Mouse (Mus musculus) erythroid progenitor cell, adult 5-6 weeks (primary cell): ENCODE results near the gene Retreg3. TPM values are rescaled to one million over a fixed set of nuclear protein-coding genes. Genes with fewer than 3 reads are reported as not detected.

Experiments used
- ATAC-seq: replicated peaks from 2 replicates; pipeline ENCODE4 v1.8.0; 2016; ENCODE audit warnings: moderate number of reproducible peaks, mild to moderate bottlenecking, moderate TSS enrichment, inconsistent platforms; ENCODE audit not compliant: poor library complexity, low FRiP score, severe bottlenecking
- total RNA-seq, 2 experiments: library from RNA; stranded (forward) in 1 of 2; stranded (reverse) in 1 of 2; fragments of 150-400 nt in 1 of 2; fragments of 186-747, 209-891 nt in 1 of 2; gene quantifications; 2 replicates each; pipeline versions ENCODE4 v1.2.3 to v1.2.4; 2015 to 2017; ENCODE audit warnings: low replicate concordance in 2 of 2

Gene Retreg3
- total RNA-seq, 2 experiments from 2014 or later = 25.6 to 38.7 TPM

GRCm38 (mm10) chr11:101060126-101060525 lies 59.6 kb downstream of the Retreg3 start:
- no peak for ATAC-seq

DNA sequence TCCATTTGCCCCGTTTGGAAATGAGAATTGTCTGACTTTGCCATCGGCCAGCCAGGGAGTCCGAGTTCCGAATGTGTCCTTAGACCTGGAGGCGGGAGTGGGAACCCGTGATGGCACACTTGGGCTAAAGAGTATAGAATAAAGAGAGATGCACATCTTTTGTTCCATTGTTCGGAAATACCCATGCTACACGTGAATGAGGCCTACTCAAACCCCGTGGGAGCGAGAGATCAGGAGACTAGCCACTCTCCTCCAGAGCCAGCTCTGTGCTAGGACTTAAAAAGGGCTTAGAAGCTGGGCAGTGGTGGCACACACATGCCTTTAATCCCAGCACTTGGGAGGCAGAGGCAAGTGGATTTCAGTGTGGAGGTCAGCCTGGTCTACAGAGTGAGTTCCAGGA lies 60.2 kb downstream of the Retreg3 start:
- ATAC-seq = no peak

DNA sequence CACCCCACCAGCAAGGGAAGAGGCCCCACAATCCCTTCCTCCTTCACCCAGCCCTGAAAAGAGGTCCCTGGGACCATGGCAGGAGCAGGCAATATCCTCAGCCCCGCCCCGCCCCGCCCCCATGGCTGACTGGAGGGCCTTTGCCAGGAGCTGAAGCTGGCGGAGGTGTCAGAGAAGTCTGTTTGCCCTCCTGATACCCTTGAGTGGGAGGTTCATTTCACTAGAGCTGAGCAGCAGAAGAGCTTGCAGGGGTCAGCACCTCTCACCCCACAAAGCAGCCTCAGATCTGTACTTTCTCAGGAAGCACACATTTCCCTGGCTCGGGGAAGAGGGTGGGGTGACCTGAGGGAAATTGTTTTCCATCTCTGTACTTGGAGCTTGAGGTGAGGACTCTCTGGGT lies 61.0 kb downstream of the Retreg3 start:
- ATAC-seq = no peak

DNA sequence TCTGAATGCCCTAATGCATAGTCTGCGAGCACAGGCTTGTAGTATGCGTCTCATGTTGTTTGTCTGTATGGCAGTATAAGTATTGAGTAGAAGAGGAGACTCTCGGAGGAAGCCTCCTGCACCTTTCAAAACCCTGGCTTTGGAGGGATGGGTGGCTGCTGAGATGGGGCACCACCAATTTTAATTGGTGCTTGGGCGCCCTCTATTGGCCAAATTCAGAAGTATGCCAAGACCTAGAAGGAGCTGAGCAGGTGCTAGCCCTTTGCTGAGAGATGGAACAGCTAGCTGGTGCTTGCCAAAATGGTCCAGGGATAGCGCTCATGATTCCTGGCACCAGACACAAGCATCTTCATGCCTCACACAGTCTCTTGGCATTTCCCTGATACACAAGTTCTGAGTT lies 61.8 kb downstream of the Retreg3 start:
- ATAC-seq = peak; percentile 67

- ATAC-seq = no peak
Observed at GRCm38 (mm10) chr11:101056885-101057284, 62.8 kb downstream of the Retreg3 start.

DNA sequence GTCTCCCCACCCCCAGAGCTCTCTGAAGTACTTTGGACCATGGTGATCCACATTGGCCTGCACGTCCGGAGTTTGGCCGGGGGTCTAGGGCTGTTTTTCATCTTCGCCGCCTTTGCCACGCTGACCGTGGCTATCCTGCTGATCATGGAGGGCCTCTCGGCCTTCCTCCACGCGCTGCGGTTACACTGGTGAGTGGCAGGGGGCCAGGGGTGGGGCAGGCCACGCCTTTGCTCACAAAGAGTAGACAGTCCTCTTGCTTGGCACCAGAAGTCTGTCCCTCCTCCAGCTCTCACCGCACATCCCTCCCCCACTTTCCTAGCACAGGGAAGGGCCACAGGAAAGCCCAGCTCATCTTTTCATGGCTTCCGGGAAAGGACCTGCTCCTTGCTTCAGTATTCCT lies 64.3 kb downstream of the Retreg3 start:
- ATAC-seq = no peak

- ATAC-seq = no peak
Observed at GRCm38 (mm10) chr11:101053974-101054373, 65.7 kb downstream of the Retreg3 start.

DNA sequence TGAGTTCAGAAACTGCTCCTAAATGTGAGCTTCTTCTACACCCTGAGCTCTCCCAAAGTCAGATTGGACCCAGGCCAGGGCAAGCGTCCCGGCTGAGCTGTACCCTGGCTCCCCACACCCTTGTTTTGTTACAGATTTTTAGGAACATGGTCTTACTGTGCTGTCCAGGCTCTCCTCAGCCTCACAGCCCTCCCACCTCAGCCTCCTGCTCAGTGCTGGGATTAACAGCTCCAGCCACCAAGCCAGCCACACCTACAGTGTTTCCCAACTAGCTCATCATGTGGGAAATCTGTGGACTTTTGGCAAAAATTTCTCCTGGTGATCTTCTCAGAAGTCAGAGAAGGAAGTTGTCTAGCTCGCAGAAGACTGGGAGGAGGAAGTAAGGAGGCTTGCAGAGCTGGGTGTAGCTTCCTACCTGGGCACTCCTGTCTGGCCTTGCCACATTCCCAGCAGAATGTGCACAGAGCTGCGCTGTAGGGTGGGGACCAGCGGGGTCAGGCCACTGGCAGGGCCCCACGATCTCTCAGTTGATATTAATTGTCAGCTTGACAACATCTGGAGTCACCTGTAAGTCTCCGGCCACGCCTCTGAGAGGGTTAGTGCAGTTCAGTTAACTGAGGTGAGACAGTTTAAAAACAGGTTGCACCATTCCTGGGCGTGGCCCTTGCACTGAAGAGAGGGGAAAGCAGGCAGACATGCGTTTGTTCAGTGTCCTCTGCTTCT lies 66.8 kb downstream of the Retreg3 start:
- no peak for ATAC-seq

DNA sequence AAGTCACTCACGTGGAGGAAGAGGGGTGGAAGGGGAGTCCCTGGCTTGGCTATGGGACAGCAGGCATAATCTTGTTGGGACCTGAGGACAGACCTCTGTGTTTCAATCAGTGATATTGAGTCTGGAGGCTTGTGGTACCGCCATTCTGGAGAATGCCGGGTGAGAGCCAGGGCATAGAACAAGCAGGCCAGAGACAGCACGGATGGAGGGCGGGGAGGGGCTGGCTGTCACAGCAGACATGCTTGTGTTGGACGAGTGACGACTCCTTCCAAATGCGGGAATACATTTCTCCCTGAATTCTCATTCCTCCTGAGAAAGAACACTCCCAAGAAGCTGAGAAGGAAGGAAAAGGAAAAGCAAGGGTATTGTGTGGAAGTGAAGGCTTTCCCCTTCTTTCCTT lies 68.1 kb downstream of the Retreg3 start:
- ATAC-seq = no peak

- ATAC-seq = no peak
Observed at GRCm38 (mm10) chr11:101051051-101051493, 68.6 kb downstream of the Retreg3 start.

DNA sequence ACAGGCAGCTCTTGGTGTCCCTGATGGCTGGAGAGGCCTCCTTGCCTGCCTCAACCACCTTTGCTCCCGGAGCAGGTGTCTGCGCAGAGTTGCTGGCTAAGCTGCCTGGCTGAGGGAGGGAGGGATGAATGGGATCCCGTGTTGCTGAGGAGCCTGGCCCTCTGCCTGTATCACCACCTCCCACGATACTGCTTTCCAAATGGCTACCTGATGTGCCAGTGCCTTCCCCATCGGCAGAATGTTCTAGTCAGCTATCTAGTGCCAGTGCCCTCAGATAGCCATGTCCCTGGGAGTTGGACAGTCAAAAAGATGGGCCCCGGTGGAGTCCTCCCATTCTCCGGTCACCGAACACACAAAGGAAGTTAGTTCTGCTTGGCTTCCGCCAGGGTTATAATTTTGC lies 69.3 kb downstream of the Retreg3 start:
- ATAC-seq = no peak

- no peak for ATAC-seq
Observed at GRCm38 (mm10) chr11:101047502-101047901, 72.2 kb downstream of the Retreg3 start.

DNA sequence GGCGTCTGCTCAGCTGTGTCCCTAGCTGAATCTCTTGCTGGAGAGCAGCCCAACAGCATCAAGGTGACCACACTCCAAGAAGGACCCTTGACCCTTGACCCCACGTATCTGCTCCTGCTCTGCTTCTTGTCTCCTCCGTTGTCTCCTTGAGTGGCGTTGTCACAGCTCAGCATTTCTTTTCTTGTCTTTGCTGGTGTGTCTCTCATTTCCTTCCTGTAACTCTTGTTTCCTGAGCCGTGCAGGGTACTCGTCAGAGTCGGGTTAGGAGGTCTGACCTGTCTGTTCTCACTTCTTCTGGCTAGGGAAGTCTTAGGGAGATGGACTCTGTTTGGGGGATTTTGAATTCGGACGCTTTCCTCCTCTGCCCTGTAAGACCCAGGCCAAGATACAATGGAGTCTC lies 73.3 kb downstream of the Retreg3 start:
- ATAC-seq = no peak

Other genes with a start within 250 kb of the Retreg3 start
- 31.0 and 31.4 TPM in 2 replicates for gene Stat3, start 180.4 kb downstream of the Retreg3 start, total RNA-seq (2015; ENCODE audit: low replicate concordance)
- gene Stat3, start 180.4 kb downstream of the Retreg3 start, total RNA-seq (2017; ENCODE audit: low replicate concordance) = 26.2 and 26.6 TPM in 2 replicates
- gene Cavin1, start 149.0 kb downstream of the Retreg3 start, total RNA-seq (2015; ENCODE audit: low replicate concordance) = not detected in 2 replicates
- not detected in 2 replicates for gene Cavin1, start 149.0 kb downstream of the Retreg3 start, total RNA-seq (2017; ENCODE audit: low replicate concordance)
- 316 and 341 TPM in 2 replicates for gene Atp6v0a1, start 110.4 kb downstream of the Retreg3 start, total RNA-seq (2015; ENCODE audit: low replicate concordance)
- 355 and 494 TPM in 2 replicates for gene Atp6v0a1, start 110.4 kb downstream of the Retreg3 start, total RNA-seq (2017; ENCODE audit: low replicate concordance)
- gene Naglu, start 49.9 kb downstream of the Retreg3 start, total RNA-seq (2015; ENCODE audit: low replicate concordance) = 2.2 and 3.8 TPM in 2 replicates
- gene Naglu, start 49.9 kb downstream of the Retreg3 start, total RNA-seq (2017; ENCODE audit: low replicate concordance) = 4.5 and 9.9 TPM in 2 replicates
- 2.2 TPM in 1 of 2 replicates, not detected in the other for gene Hsd17b1, start 41.5 kb downstream of the Retreg3 start, total RNA-seq (2015; ENCODE audit: low replicate concordance)
- gene Hsd17b1, start 41.5 kb downstream of the Retreg3 start, total RNA-seq (2017; ENCODE audit: low replicate concordance) = 0.26 TPM in 1 of 2 replicates, not detected in the other
- gene Coasy, start 37.3 kb downstream of the Retreg3 start, total RNA-seq (2015; ENCODE audit: low replicate concordance) = 2.5 and 3.8 TPM in 2 replicates
- gene Coasy, start 37.3 kb downstream of the Retreg3 start, total RNA-seq (2017; ENCODE audit: low replicate concordance) = 1.7 and 6.8 TPM in 2 replicates
- gene Mlx, start 32.6 kb downstream of the Retreg3 start, total RNA-seq (2015; ENCODE audit: low replicate concordance) = 36.0 and 43.6 TPM in 2 replicates
- 16.8 and 26.4 TPM in 2 replicates for gene Mlx, start 32.6 kb downstream of the Retreg3 start, total RNA-seq (2017; ENCODE audit: low replicate concordance)
- gene Psmc3ip, start 24.5 kb downstream of the Retreg3 start, total RNA-seq (2015; ENCODE audit: low replicate concordance) = 5.9 and 7.9 TPM in 2 replicates
- gene Psmc3ip, start 24.5 kb downstream of the Retreg3 start, total RNA-seq (2017; ENCODE audit: low replicate concordance) = 13.2 and 29.0 TPM in 2 replicates
- 29.3 and 38.2 TPM in 2 replicates for gene Tubg1, start within 50 bp of the Retreg3 start, total RNA-seq (2015; ENCODE audit: low replicate concordance)
- gene Tubg1, start within 50 bp of the Retreg3 start, total RNA-seq (2017; ENCODE audit: low replicate concordance) = 30.8 and 40.7 TPM in 2 replicates
- not detected in 2 replicates for gene Tubg2, start 36.0 kb upstream of the Retreg3 start, total RNA-seq (2015; ENCODE audit: low replicate concordance)
- gene Tubg2, start 36.0 kb upstream of the Retreg3 start, total RNA-seq (2017; ENCODE audit: low replicate concordance) = not detected in 2 replicates
- not detected in 2 replicates for gene Cntnap1, start 50.6 kb upstream of the Retreg3 start, total RNA-seq (2015; ENCODE audit: low replicate concordance)
- not detected in 2 replicates for gene Cntnap1, start 50.6 kb upstream of the Retreg3 start, total RNA-seq (2017; ENCODE audit: low replicate concordance)
- not detected in 2 replicates for gene Plekhh3, start 51.5 kb upstream of the Retreg3 start, total RNA-seq (2015; ENCODE audit: low replicate concordance)
- gene Plekhh3, start 51.5 kb upstream of the Retreg3 start, total RNA-seq (2017; ENCODE audit: low replicate concordance) = not detected in 2 replicates
- gene Ccr10, start 55.5 kb upstream of the Retreg3 start, total RNA-seq (2015; ENCODE audit: low replicate concordance) = not detected in 2 replicates
- gene Ccr10, start 55.5 kb upstream of the Retreg3 start, total RNA-seq (2017; ENCODE audit: low replicate concordance) = not detected in 2 replicates
- 32.3 and 58.4 TPM in 2 replicates for gene Ezh1, start 106.6 kb upstream of the Retreg3 start, total RNA-seq (2015; ENCODE audit: low replicate concordance)
- gene Ezh1, start 106.6 kb upstream of the Retreg3 start, total RNA-seq (2017; ENCODE audit: low replicate concordance) = 43.8 and 53.9 TPM in 2 replicates
- not detected in 2 replicates for gene Ramp2, start 126.1 kb upstream of the Retreg3 start, total RNA-seq (2015; ENCODE audit: low replicate concordance)
- not detected in 2 replicates for gene Ramp2, start 126.1 kb upstream of the Retreg3 start, total RNA-seq (2017; ENCODE audit: low replicate concordance)
- gene Vps25, start 133.8 kb upstream of the Retreg3 start, total RNA-seq (2015; ENCODE audit: low replicate concordance) = 133 and 142 TPM in 2 replicates
- 27.3 and 31.7 TPM in 2 replicates for gene Vps25, start 133.8 kb upstream of the Retreg3 start, total RNA-seq (2017; ENCODE audit: low replicate concordance)
- 0.72 and 5.9 TPM in 2 replicates for gene Wnk4, start 140.7 kb upstream of the Retreg3 start, total RNA-seq (2015; ENCODE audit: low replicate concordance)
- gene Wnk4, start 140.7 kb upstream of the Retreg3 start, total RNA-seq (2017; ENCODE audit: low replicate concordance) = 2.8 and 3.1 TPM in 2 replicates
- gene Cntd1, start 159.1 kb upstream of the Retreg3 start, total RNA-seq (2015; ENCODE audit: low replicate concordance) = 5.8 and 10.1 TPM in 2 replicates
- gene Cntd1, start 159.1 kb upstream of the Retreg3 start, total RNA-seq (2017; ENCODE audit: low replicate concordance) = 11.1 and 11.6 TPM in 2 replicates
- gene Coa3, start 159.2 kb upstream of the Retreg3 start, total RNA-seq (2015; ENCODE audit: low replicate concordance) = 19.8 and 33.1 TPM in 2 replicates
- gene Coa3, start 159.2 kb upstream of the Retreg3 start, total RNA-seq (2017; ENCODE audit: low replicate concordance) = 5.3 and 16.2 TPM in 2 replicates
- 71.4 and 72.5 TPM in 2 replicates for gene Becn1, start 182.4 kb upstream of the Retreg3 start, total RNA-seq (2015; ENCODE audit: low replicate concordance)
- gene Becn1, start 182.4 kb upstream of the Retreg3 start, total RNA-seq (2017; ENCODE audit: low replicate concordance) = 273 TPM in 2 replicates
- 425 and 456 TPM in 2 replicates for gene Psme3, start 196.3 kb upstream of the Retreg3 start, total RNA-seq (2015; ENCODE audit: low replicate concordance)
- gene Psme3, start 196.3 kb upstream of the Retreg3 start, total RNA-seq (2017; ENCODE audit: low replicate concordance) = 261 and 313 TPM in 2 replicates
- gene Aoc2, start 205.2 kb upstream of the Retreg3 start, total RNA-seq (2015; ENCODE audit: low replicate concordance) = 25.2 and 38.6 TPM in 2 replicates
- gene Aoc2, start 205.2 kb upstream of the Retreg3 start, total RNA-seq (2017; ENCODE audit: low replicate concordance) = 12.8 and 18.9 TPM in 2 replicates
- 2.5 TPM in 1 of 2 replicates, not detected in the other for gene Aoc3, start 210.7 kb upstream of the Retreg3 start, total RNA-seq (2015; ENCODE audit: low replicate concordance)
- gene Aoc3, start 210.7 kb upstream of the Retreg3 start, total RNA-seq (2017; ENCODE audit: low replicate concordance) = 0.51 TPM in 1 of 2 replicates, not detected in the other
- not detected in 2 replicates for gene G6pc, start 247.7 kb upstream of the Retreg3 start, total RNA-seq (2015; ENCODE audit: low replicate concordance)
- not detected in 2 replicates for gene G6pc, start 247.7 kb upstream of the Retreg3 start, total RNA-seq (2017; ENCODE audit: low replicate concordance)